In genomic region chr4:110757941-110758340, GRCm38 (mm10) we compare ENCODE assay signal across 28 mouse cellular contexts.
A peak's percentile ranks its signal among the peaks of the same experiment; 100 is the strongest.
DNase-seq lines count a peak whose midpoint lies in the region; ATAC-seq and TF ChIP-seq lines count a peak whose summit lies in the region.
"Had no signal": no experiment of that assay in that cellular context is flagged by ENCODE, and none has a peak within 500 bp of the region (broad histone marks: within the 10 kb centered on the region; RNA-seq: fewer than 3 reads in every experiment).

No protein-coding gene starts in this region.

- no peak overlapping the region for H3K4me3 ChIP-seq in layer of hippocampus, adult 2 months
- H3K4me3 ChIP-seq: embryonic facial prominence, embryonic 12.5 days; heart, embryonic 13.5 days; hindbrain, embryonic 10.5 days; hindbrain, embryonic 15.5 days; limb, embryonic 12.5 days; liver, embryonic 15.5 days; lung, embryonic 15.5 days had no signal

- H3K27ac ChIP-seq in layer of hippocampus, adult 2 months, result no peak overlapping the region
- H3K27ac ChIP-seq: embryonic facial prominence, embryonic 12.5 days; heart, embryonic 13.5 days; hindbrain, embryonic 10.5 days; hindbrain, embryonic 15.5 days; limb, embryonic 12.5 days; liver, embryonic 15.5 days; lung, embryonic 15.5 days; stomach, postnatal 0 days had no signal

- no peak for TF ChIP-seq CTCF in layer of hippocampus, adult 2 months (conservative IDR thresholded peaks at IDR 0.05)

- no peak for DNase-seq in frontal cortex, postnatal 25 days (ENCODE audit: low spot score in 2 of 2)
- peak; percentile 11 to 12 for DNase-seq in layer of hippocampus, adult 2 months (ENCODE audit: low spot score in 2 of 2)
- DNase-seq in layer of hippocampus, postnatal 10 days (ENCODE audit: low spot score in 2 of 2), result no peak
- peak; percentile 6 for DNase-seq in brain, embryonic 18.5 days (ENCODE audit: low read depth, low spot score)
- peak; percentile 11 for DNase-seq in right cerebral cortex, postnatal 25 days
- no peak for DNase-seq in urinary bladder, postnatal 10 days (ENCODE audit: low spot score)
- DNase-seq: adrenal gland, adult 8-10 months; cerebellum, adult 11-12 months; cerebellum, adult 9-11 months; embryo, embryonic 11 days; heart, postnatal 10 days; kidney, adult 11 months; kidney, postnatal 14 days; layer of hippocampus, adult 9-11 months; thymus, adult 2 months; thymus, postnatal 36 days had no signal

- ATAC-seq in frontal cortex, adult (ENCODE audit: low TSS enrichment), result peak; percentile 94
- ATAC-seq: forebrain, embryonic 14.5 days; inflammation-experienced regulatory T-cells, adult 6 months; midbrain, embryonic 16.5 days had no signal

Comparison
In these comparisons a context has a peak if more than half of its experiments do, and no peak if none do; other contexts are left out.
1. DNase-seq: peak in layer of hippocampus, adult 2 months (2 of 2), brain, embryonic 18.5 days (single experiment) and right cerebral cortex, postnatal 25 days (single experiment); none in frontal cortex, postnatal 25 days (0 of 2), layer of hippocampus, postnatal 10 days (0 of 2) and urinary bladder, postnatal 10 days (single experiment).